In the genomic region with DNA sequence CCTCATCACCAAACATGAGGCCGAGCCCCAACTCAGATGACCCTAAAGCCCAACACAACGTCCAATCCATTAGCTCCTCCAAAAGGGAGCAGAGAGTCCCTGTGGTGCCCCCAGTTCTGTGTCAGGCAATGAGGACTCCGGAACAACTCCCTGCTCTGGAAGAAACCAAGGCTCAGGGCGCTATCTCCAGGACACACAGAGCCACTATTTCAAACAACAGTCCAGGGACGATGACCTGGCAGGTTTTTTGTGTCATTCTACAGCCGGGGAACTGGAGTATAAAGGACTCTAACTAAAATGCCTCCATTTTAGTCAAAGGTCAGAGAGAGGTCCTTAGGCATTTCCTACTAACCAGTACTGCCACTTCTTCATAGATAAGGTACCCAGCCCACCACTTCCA, we compare ENCODE assay signal across 11 mouse cellular contexts. TPM values are rescaled to one million over a fixed set of nuclear protein-coding genes. Genes with fewer than 3 reads are reported as not detected.
DNase-seq lines count a peak whose midpoint lies in the region; ATAC-seq and TF ChIP-seq lines count a peak whose summit lies in the region.
"Had no signal": no experiment of that assay in that cellular context is flagged by ENCODE, and none has a peak within 500 bp of the region (broad histone marks: within the 10 kb centered on the region; RNA-seq: fewer than 3 reads in every experiment).

No protein-coding gene starts in this region.

- H3K27me3 ChIP-seq in kidney, adult 2 months (replicated peaks; ENCODE audit: control insufficient read depth, insufficient read depth, low read length), result no peaks in the 10 kb centered on the region
- H3K27me3 ChIP-seq in liver, embryonic 14.5 days (ENCODE audit: control insufficient read depth, insufficient read depth, low read length), result no peaks in the 10 kb centered on the region
- H3K27me3 ChIP-seq: limb, embryonic 15.5 days had no signal

- no peak for TF ChIP-seq CTCF in kidney, adult 2 months (conservative IDR thresholded peaks at IDR 0.05; ENCODE audit: insufficient read depth, insufficient read length, low read depth, low read length)
- no peak for TF ChIP-seq CTCF in liver, embryonic 14.5 days (IDR thresholded peaks at IDR 0.05; ENCODE audit: low read depth)

- no peak for TF ChIP-seq POLR2A in kidney, adult 2 months (IDR thresholded peaks at IDR 0.05; ENCODE audit: low read depth, low read length)

- H3K9me3 ChIP-seq in liver, embryonic 14.5 days (ENCODE audit: control insufficient read depth, low read length), result no peaks in the 10 kb centered on the region
- H3K9me3 ChIP-seq: limb, embryonic 15.5 days had no signal

- no peaks in the 10 kb centered on the region for H3K36me3 ChIP-seq in kidney, adult 2 months (ENCODE audit: control insufficient read depth, insufficient read depth, low read length)
- H3K36me3 ChIP-seq in liver, embryonic 14.5 days (replicated peaks; ENCODE audit: control insufficient read depth, insufficient read depth, low read depth), result no peaks in the 10 kb centered on the region; the same call in 1 of the 2 replicates

- H3K4me2 ChIP-seq in liver, embryonic 14.5 days (ENCODE audit: low read depth), result peak overlapping the region; percentile 69
- H3K4me2 ChIP-seq: limb, embryonic 15.5 days had no signal

- ATAC-seq in liver, embryonic 14.5 days (ENCODE audit: insufficient read depth), result peak; percentile 45; the same call in 1 of the 2 replicates
- ATAC-seq: forebrain, embryonic 14.5 days had no signal

- 69% methylated on average over 6 of the region's 6 CpGs for WGBS in kidney, adult 2 months
- WGBS in liver, embryonic 14.5 days (ENCODE audit: insufficient replicate concordance), result 25% methylated on average over 6 of the region's 6 CpGs

- DNase-seq in kidney, adult 2 months, result no peak
- DNase-seq in kidney, adult 9 months, result no peak
- peak; percentile 34 for DNase-seq in adipocyte (ENCODE audit: low spot score)
- DNase-seq in c-Kit-positive CD71-positive TER-119-positive erythroid progenitor cells, embryonic 14.5 days (ENCODE audit: low spot score), result peak; percentile 60
- DNase-seq in liver, embryonic 14.5 days (ENCODE audit: low read depth in 3 of 3, low spot score in 3 of 3), result peak; percentile 64 to 70 (median 69)
- no peak for DNase-seq in embryo, embryonic 10 days (ENCODE audit: low spot score)
- no peak for DNase-seq in right cerebral cortex, adult 18-20 months
- DNase-seq: thymus, postnatal 14 days had no signal

- H3K27ac ChIP-seq in kidney, adult 2 months (ENCODE audit: insufficient read depth, low read depth, low read length), result peak overlapping the region; percentile 54
- peak overlapping the region; percentile 81 for H3K27ac ChIP-seq in liver, embryonic 14.5 days
- H3K27ac ChIP-seq: layer of hippocampus, adult 2 months; limb, embryonic 15.5 days had no signal

- H3K4me1 ChIP-seq in kidney, adult 2 months (ENCODE audit: control insufficient read depth, insufficient read depth, low read length), result peaks cover 47% of the 10 kb centered on the region; the same call in 1 of the 2 replicates
- peaks cover 67 to 72% of the 10 kb centered on the region in 2 experiments for H3K4me1 ChIP-seq in liver, embryonic 14.5 days (replicated peaks; ENCODE audit: control insufficient read depth in 2 of 2, insufficient read depth in 2 of 2, low read length in 1 of 2)

- H3K9ac ChIP-seq in liver, embryonic 14.5 days (replicated peaks), result peak overlapping the region; percentile 53
- H3K9ac ChIP-seq: limb, embryonic 15.5 days had no signal

- H3K4me3 ChIP-seq in kidney, adult 2 months (ENCODE audit: insufficient read depth, low read depth, low read length), result no peak overlapping the region
- peak overlapping the region; percentile 29 to 41 for H3K4me3 ChIP-seq in liver, embryonic 14.5 days (ENCODE audit: insufficient read depth in 1 of 2, low read depth in 2 of 2, low read length in 2 of 2)
- H3K4me3 ChIP-seq: layer of hippocampus, adult 2 months; limb, embryonic 15.5 days had no signal

- no peak for TF ChIP-seq EP300 in liver, embryonic 14.5 days (IDR thresholded peaks at IDR 0.05; ENCODE audit: low read depth)

RNA-seq across cellular contexts. Expression of a gene that starts 7.5 kb away (rescaled TPM):
- polyA plus RNA-seq in kidney, adult 2 months (2012; rRNA removed), result 21.8 and 22.0 TPM in 2 replicates
- 7.0 and 9.1 TPM in 2 replicates for polyA plus RNA-seq in liver, embryonic 14.5 days (2012; rRNA removed)
- polyA plus RNA-seq in liver, embryonic 14.5 days (2014; fragmentation: Nextera tagmentation; extraction: Ambion mirVana), result 13.4 and 19.2 TPM in 2 replicates

RNA-seq across cellular contexts. Expression of a gene that starts 56.2 kb away (rescaled TPM):
- polyA plus RNA-seq in kidney, adult 2 months (2012; rRNA removed), result 4.6 and 4.7 TPM in 2 replicates
- 1.6 and 1.9 TPM in 2 replicates for polyA plus RNA-seq in liver, embryonic 14.5 days (2012; rRNA removed)
- 1.00 and 1.2 TPM in 2 replicates for polyA plus RNA-seq in liver, embryonic 14.5 days (2014; fragmentation: Nextera tagmentation; extraction: Ambion mirVana)

Comparison
In these comparisons a context has a peak if more than half of its experiments do, and no peak if none do; other contexts are left out.
1. DNase-seq: peak in adipocyte (single experiment), c-Kit-positive CD71-positive TER-119-positive erythroid progenitor cells, embryonic 14.5 days (single experiment) and liver, embryonic 14.5 days (3 of 3); none in kidney, adult 2 months (single experiment), kidney, adult 9 months (single experiment), embryo, embryonic 10 days (single experiment) and right cerebral cortex, adult 18-20 months (single experiment).